Mouse (Mus musculus): Measurements from ENCODE around the gene Sh3bp5.
A peak's percentile ranks its signal among the peaks of the same experiment; 100 is the strongest.

GRCm38 (mm10) chr14:31365350-31365749 is 70.5 kb downstream of the Sh3bp5 start:
- TF ChIP-seq CTCF (IDR thresholded peaks at IDR 0.05; ENCODE audit: extremely low read depth, insufficient read length, insufficient replicate concordance, low read depth, low read length) (peak; percentile 27; the same call in 1 of the 2 replicates), POLR2A (IDR thresholded peaks at IDR 0.05; ENCODE audit: low read depth, low read length) (no peak)

Measured in small intestine, adult 2 months (tissue).